Mouse (Mus musculus): ENCODE results near the gene Rpl29.

DNA sequence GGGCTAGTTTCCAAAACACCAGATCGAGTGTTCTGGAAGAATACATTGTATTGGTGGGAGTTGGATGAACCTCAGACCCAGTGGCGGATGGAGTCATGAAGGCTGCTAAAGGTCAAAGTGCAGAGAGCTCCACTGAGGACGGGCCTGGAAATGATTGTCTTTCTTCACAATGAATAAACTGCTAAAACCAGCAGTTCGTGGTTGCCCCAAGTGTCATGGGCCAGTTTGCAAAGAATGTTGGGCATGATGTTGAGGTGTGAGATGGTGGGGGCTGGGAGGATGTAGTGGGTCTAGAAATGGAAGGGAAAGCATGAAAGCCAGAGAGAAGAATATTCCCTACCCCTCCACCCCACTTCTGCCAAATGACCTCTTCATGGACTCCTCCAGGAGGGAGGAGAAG is 15.6 kb downstream of the Rpl29 start:
- TF ChIP-seq POLR2A (IDR thresholded peaks at IDR 0.05; ENCODE audit: insufficient read depth, low read length) (no peak), EP300 (IDR thresholded peaks at IDR 0.05; ENCODE audit: insufficient read depth, low read depth, low read length) (no peak), CTCF (IDR thresholded peaks at IDR 0.05; ENCODE audit: low read depth, low read length) (no peak)
